Mouse (Mus musculus) stomach, embryonic 15.5 days (tissue): ENCODE measurements around the gene Arfgap1. TPM values are rescaled to one million over a fixed set of nuclear protein-coding genes. Genes with fewer than 3 reads are reported as not detected.

Source experiments
- ATAC-seq: fragments of 200-750 bp; cut with Nextera tagmentation; 2 replicates; pipeline ENCODE4 v1.8.0; 2017; ENCODE audit warnings: low read depth, moderate number of reproducible peaks, moderate TSS enrichment; ENCODE audit not compliant: insufficient read depth, low FRiP score
- H3K27ac ChIP-seq: fragments of 300-500 bp; sonication (generic); 2 replicates; pipeline ENCODE4 v1.5.1; 2015; ENCODE audit warnings: mild to moderate bottlenecking, inconsistent platforms
- H3K27me3 ChIP-seq: fragments of 300-500 bp; sonication (generic); replicated peaks from 2 replicates; pipeline ENCODE4 v1.6.1; 2015; ENCODE audit warnings: inconsistent platforms
- H3K36me3 ChIP-seq: fragments of 300-500 bp; sonication (generic); 2 replicates; pipeline ENCODE4 v1.6.1; 2015; ENCODE audit warnings: inconsistent platforms
- H3K4me1 ChIP-seq: fragments of 300-500 bp; sonication (generic); 2 replicates; pipeline ENCODE4 v1.6.1; 2015; ENCODE audit warnings: inconsistent platforms
- H3K4me2 ChIP-seq: fragments of 300-500 bp; sonication (generic); 2 replicates; pipeline ENCODE4 v1.6.1; 2015; ENCODE audit warnings: mild to moderate bottlenecking, inconsistent platforms
- H3K4me3 ChIP-seq: fragments of 300-500 bp; sonication (generic); replicated peaks from 2 replicates; pipeline ENCODE4 v1.5.1; 2015; ENCODE audit warnings: inconsistent platforms
- H3K9ac ChIP-seq: fragments of 300-500 bp; sonication (generic); 2 replicates; pipeline ENCODE4 v1.6.1; 2015; ENCODE audit warnings: inconsistent platforms
- H3K9me3 ChIP-seq: fragments of 300-500 bp; sonication (generic); 2 replicates; pipeline ENCODE4 v1.6.1; 2016; ENCODE audit warnings: inconsistent platforms
- WGBS: fragments of 180-500 bp; shearing (Covaris S2); methylation state at CpG from one replicate; pipeline ENCODE4 v1.1.7; 2015; 5-methylcytosine and 5-hydroxymethylcytosine counted together
- polyA plus RNA-seq: library from polyadenylated mRNA; unstranded; fragments of >200 nt; fragmentation: Nextera tagmentation; extraction: Ambion mirVana; gene quantifications from 2 replicates; pipeline ENCODE4 v1.2.1, GENCODE M21; 2015

Arfgap1 gene
- polyA plus RNA-seq = 92.7 and 103 TPM in 2 replicates

- 0% methylated on average over 57 of the region's 57 CpGs for WGBS
- Histone ChIP-seq H3K4me1 (peaks cover 21% of the 10 kb centered on the region; the same call in 1 of the 2 replicates), H3K4me3 (peak within 1 kb of the TSS; percentile 79), H3K4me2 (peak within 1 kb of the TSS; percentile 68), H3K27ac (peak within 1 kb of the TSS; percentile 94), H3K9ac (peak within 1 kb of the TSS; percentile 99), H3K27me3 (no peaks in the 10 kb centered on the region), H3K9me3 (no peaks in the 10 kb centered on the region), H3K36me3 (peaks cover 16% of the 10 kb centered on the region)
- ATAC-seq = peak; percentile 92
Observed at GRCm38 (mm10) chr2:180967010-180967763, at the start of gene Arfgap1. Gene Arfgap1, plus strand, starts transcription at chr2:180967225.

GRCm38 (mm10) chr2:180919913-180920809 lies 46.9 kb upstream of the Arfgap1 start:
- ATAC-seq = peak; percentile 29; the same call in 1 of the 2 replicates
- Histone ChIP-seq H3K27me3 (no peaks in the 10 kb centered on the region), H3K9me3 (no peaks in the 10 kb centered on the region), H3K4me1 (peaks cover 11% of the 10 kb centered on the region), H3K4me2 (peak overlapping the region; percentile 64), H3K9ac (peak overlapping the region; percentile 100), H3K27ac (peak overlapping the region; percentile 71), H3K4me3 (peak overlapping the region; percentile 99), H3K36me3 (peaks cover 8% of the 10 kb centered on the region; the same call in 1 of the 2 replicates)
- under 1% methylated on average over 61 of the region's 61 CpGs for WGBS

DNA sequence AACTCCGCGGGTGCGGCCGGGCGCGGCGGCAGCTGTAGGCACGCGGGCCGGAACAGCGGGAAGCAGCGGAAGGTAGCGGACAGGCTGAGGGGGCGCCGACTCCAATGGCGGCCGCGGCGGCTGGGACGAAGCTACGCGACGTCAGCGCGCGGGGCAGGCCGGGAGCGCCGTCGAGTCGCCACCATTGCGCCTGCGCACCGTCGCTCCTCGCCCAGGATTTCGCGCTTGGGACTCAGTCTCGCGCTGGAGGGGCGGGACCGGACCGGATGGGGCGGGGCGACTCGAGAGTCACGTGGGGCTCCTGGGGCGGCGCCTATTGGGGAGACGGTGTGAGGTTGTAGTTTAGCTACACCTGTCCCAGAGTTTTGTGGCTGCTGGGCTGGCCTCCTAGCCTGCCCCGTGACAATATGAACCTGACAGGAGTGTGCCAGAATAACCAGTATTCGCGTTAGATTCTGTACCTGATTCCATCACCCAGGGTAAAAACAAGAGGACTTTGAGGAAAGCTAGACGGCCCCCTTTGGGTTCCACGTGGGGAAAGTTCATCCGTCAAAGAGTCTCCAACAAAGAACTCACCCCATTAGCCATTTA lies 46.1 kb upstream of the Arfgap1 start, which contains the start of gene Ythdf1:
TSS of gene Ythdf1 (minus strand) at position 140 of the 591 bp plus-strand sequence.
- Histone ChIP-seq H3K27ac (peak within 1 kb of the TSS; percentile 71), H3K4me3 (peak within 1 kb of the TSS; percentile 99), H3K27me3 (no peaks in the 10 kb centered on the region), H3K9me3 (no peaks in the 10 kb centered on the region), H3K36me3 (peaks cover 8% of the 10 kb centered on the region; the same call in 1 of the 2 replicates), H3K9ac (peak within 1 kb of the TSS; percentile 100), H3K4me2 (peak within 1 kb of the TSS; percentile 64), H3K4me1 (peaks cover 8% of the 10 kb centered on the region)
- 1% methylated on average over 56 of the region's 56 CpGs for WGBS
- peak; percentile 94 for ATAC-seq

GRCm38 (mm10) chr2:180922739-180923138 lies 44.3 kb upstream of the Arfgap1 start:
- no peak overlapping the region for H3K9ac ChIP-seq
- no peak for ATAC-seq
- WGBS = 86% methylated on average over 6 of the region's 6 CpGs

DNA sequence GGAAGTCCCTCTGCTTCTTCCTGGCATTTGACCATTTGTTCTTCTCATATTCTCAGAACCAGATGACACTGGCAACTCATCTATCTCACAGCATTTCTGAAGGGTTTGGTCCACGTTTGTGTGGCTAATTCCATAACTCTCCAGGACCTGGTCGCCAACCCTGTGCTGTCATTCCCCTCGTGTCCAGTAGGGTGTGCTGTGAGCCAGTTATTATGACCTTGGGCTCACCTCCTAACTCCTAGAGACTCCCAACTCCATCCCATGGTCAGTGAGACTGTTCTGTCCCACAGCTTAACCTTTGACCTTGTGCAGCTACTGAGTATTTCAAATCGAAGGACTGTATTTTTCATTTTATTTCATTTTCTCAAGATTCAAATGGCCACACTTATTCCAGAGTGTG lies 41.8 kb upstream of the Arfgap1 start:
- no peak overlapping the region for H3K27ac ChIP-seq
- ATAC-seq = no peak
- 5% methylated on average over 4 of the region's 4 CpGs for WGBS
- H3K4me3 ChIP-seq = no peak overlapping the region
- no peaks in the 10 kb centered on the region for H3K4me1 ChIP-seq
- no peaks in the 10 kb centered on the region for H3K36me3 ChIP-seq
- H3K9me3 ChIP-seq = no peaks in the 10 kb centered on the region
- H3K27me3 ChIP-seq = no peaks in the 10 kb centered on the region
- no peak overlapping the region for H3K4me2 ChIP-seq
- H3K9ac ChIP-seq = no peak overlapping the region

More at GRCm38 (mm10) chr2:180922739-180923138, 44.3 kb upstream of the Arfgap1 start:
- H3K27me3 ChIP-seq = no peaks in the 10 kb centered on the region
- no peak overlapping the region for H3K27ac ChIP-seq
- H3K9me3 ChIP-seq = no peaks in the 10 kb centered on the region
- no peak overlapping the region for H3K4me2 ChIP-seq
- H3K4me1 ChIP-seq = peaks cover 4% of the 10 kb centered on the region; the same call in 1 of the 2 replicates
- H3K4me3 ChIP-seq = no peak overlapping the region
- H3K36me3 ChIP-seq = peaks cover 6% of the 10 kb centered on the region; the same call in 1 of the 2 replicates

DNA sequence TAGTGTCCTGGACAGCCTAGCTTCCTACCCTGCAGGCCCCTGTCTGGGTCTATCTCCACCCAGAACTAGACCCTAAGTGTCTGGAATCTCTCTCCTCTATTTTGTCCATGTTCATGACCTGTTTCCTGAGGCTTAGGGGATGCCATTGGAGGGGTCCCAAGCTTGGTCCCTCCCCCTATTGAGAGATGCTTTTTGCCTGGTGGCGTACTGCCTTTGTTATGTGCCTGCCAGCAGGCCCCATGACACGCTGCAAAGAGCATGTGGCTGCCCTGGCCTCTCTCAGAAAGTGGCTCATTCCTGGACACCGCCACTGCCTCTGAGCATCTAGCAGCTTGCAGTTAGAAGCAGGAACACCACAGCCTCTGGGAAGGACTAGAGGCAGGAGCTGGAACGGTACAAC lies 38.3 kb upstream of the Arfgap1 start, which contains the start of gene Birc7:
TSS of gene Birc7 (plus strand) at position 301 of the 400 bp plus-strand sequence.
- H3K4me3 ChIP-seq = no peak within 1 kb of the TSS
- H3K4me2 ChIP-seq = no peak within 1 kb of the TSS
- H3K27ac ChIP-seq = no peak within 1 kb of the TSS
- H3K36me3 ChIP-seq = no peaks in the 10 kb centered on the region
- H3K9ac ChIP-seq = no peak within 1 kb of the TSS
- no peaks in the 10 kb centered on the region for H3K27me3 ChIP-seq
- H3K9me3 ChIP-seq = no peaks in the 10 kb centered on the region
- no peak for ATAC-seq
- no peaks in the 10 kb centered on the region for H3K4me1 ChIP-seq
- WGBS = 60% methylated on average over 4 of the region's 4 CpGs

DNA sequence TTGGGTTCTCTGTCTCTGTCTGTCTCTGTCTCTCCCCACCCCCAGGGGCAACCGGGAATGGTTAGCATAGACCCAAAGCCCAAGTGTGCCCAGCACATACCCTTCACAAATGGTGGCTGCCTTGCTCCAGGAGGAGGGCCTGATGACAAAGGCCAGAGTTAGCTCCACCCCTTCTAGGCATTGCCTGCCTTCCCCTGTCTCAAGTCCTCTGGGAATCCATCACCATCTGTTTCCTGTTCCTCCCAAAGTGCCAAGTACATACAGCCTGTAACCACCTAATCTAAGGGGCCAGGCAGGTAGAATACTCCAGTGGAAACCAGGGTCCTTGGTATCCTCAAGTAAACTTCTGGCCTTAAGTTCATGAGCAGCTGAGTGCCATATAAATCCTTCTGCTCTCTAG lies 34.6 kb upstream of the Arfgap1 start:
- Histone ChIP-seq H3K4me3 (no peak overlapping the region), H3K9me3 (no peaks in the 10 kb centered on the region), H3K36me3 (no peaks in the 10 kb centered on the region), H3K27ac (no peak overlapping the region), H3K9ac (no peak overlapping the region), H3K27me3 (no peaks in the 10 kb centered on the region), H3K4me1 (no peaks in the 10 kb centered on the region), H3K4me2 (no peak overlapping the region)
- WGBS = 76% methylated on average over 1 of the region's 1 CpGs
- ATAC-seq = no peak; the same call in 1 of the 2 replicates

DNA sequence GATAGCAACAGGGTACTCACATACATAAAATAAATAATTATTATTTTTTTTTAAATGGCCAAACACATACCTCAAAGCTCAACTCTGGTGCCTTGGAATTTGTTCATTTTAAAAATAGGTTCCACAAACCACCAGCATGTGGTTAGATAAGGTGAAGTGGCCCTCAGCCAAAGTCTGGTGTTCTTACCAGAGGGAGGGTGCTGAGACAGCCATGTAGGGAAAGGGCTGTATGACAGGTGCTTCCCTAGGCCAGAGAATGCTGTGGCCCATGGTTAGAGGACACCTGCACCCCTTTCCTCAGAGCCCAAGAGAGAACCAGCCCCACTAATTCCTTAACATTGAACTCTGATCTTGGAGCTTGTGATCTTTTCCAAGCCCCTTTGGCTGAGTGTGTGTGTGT lies 26.8 kb upstream of the Arfgap1 start:
- Histone ChIP-seq H3K36me3 (no peaks in the 10 kb centered on the region), H3K27me3 (no peaks in the 10 kb centered on the region), H3K4me1 (no peaks in the 10 kb centered on the region), H3K9me3 (no peaks in the 10 kb centered on the region), H3K9ac (no peak overlapping the region), H3K4me2 (no peak overlapping the region), H3K4me3 (no peak overlapping the region), H3K27ac (no peak overlapping the region)
- no peak for ATAC-seq

DNA sequence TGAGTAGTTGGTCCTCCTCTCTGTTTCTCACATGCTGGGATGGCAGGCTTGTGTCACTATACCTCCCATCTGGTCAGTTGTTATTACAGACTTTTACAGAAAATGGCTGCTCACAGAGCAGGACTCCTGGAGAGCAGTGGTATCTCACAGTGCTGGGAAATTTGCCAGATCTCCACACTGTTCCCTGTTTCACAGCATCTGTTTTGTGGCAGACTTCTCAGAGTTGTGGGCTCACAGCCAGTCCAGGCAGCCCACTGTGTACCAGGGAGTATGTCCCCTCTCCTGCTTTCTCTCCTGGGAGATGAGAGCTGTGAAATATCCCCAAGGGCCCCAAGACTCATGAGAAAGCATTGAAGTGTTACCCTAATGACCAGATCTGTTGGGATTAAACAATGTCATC lies 25.2 kb upstream of the Arfgap1 start:
- no peak overlapping the region for H3K4me3 ChIP-seq
- H3K4me1 ChIP-seq = no peaks in the 10 kb centered on the region
- H3K9me3 ChIP-seq = no peaks in the 10 kb centered on the region
- no peak overlapping the region for H3K4me2 ChIP-seq
- no peaks in the 10 kb centered on the region for H3K27me3 ChIP-seq
- H3K27ac ChIP-seq = no peak overlapping the region
- ATAC-seq = no peak
- no peak overlapping the region for H3K9ac ChIP-seq
- no peaks in the 10 kb centered on the region for H3K36me3 ChIP-seq

DNA sequence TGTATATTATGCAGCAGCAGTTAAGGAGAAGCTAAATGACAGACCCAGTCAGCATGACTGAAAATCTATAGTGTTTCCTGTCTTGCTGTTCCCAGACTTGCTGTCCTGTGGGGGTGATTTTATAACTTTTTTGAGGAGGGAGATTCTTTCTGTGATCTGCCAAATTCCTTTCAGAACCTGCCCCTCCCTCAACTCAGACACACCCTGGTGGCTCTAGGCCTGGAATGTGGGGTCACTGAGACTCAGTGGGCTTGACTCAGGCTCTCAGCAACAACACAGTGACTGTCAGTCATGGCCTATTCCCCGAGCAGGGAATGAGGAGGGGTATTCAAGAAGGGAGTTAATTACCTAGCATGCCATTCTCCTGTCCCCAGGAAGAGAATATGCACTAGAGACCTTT lies 17.1 kb upstream of the Arfgap1 start:
- no peak overlapping the region for H3K9ac ChIP-seq
- H3K27ac ChIP-seq = no peak overlapping the region
- ATAC-seq = no peak
- no peak overlapping the region for H3K4me2 ChIP-seq
- peaks cover 26% of the 10 kb centered on the region for H3K4me1 ChIP-seq
- no peaks in the 10 kb centered on the region for H3K27me3 ChIP-seq
- WGBS = 16% methylated on average over 1 of the region's 1 CpGs
- H3K4me3 ChIP-seq = no peak overlapping the region
- H3K36me3 ChIP-seq = no peaks in the 10 kb centered on the region
- H3K9me3 ChIP-seq = no peaks in the 10 kb centered on the region

GRCm38 (mm10) chr2:180952731-180953171 lies 14.3 kb upstream of the Arfgap1 start:
- no peaks in the 10 kb centered on the region for H3K9me3 ChIP-seq
- peak overlapping the region; percentile 91 for H3K4me2 ChIP-seq
- peaks cover 26% of the 10 kb centered on the region for H3K4me1 ChIP-seq
- peak overlapping the region; percentile 61 for H3K4me3 ChIP-seq
- H3K36me3 ChIP-seq = no peaks in the 10 kb centered on the region
- no peak for ATAC-seq
- WGBS = 16% methylated on average over 9 of the region's 9 CpGs
- H3K9ac ChIP-seq = no peak overlapping the region
- peak overlapping the region; percentile 67 for H3K27ac ChIP-seq
- no peaks in the 10 kb centered on the region for H3K27me3 ChIP-seq
